Mouse (Mus musculus) brain, embryonic 14.5 days (tissue): ENCODE measurements at regions not wholly inside any gene's neighbourhood (a gene's known extent, or its start where the extent isn't known, plus 50 kb on each side); places are given as distances from the start of the nearest gene placed in this dataset.

Experiments
- CTCF ChIP-seq: fragments of 200-500 bp; IDR thresholded peaks from 2 replicates; pipeline ENCODE4 v1.5.1; 2012; ENCODE audit warnings: inconsistent platforms, mild to moderate bottlenecking, moderate library complexity, borderline replicate concordance; ENCODE audit not compliant: insufficient read depth, insufficient read length; ENCODE audit errors: extremely low read depth
- POLR2A ChIP-seq: fragments of 200-500 bp; IDR thresholded peaks from 2 replicates; pipeline ENCODE4 v1.6.1; 2012; ENCODE audit warnings: mild to moderate bottlenecking, inconsistent platforms, borderline replicate concordance; ENCODE audit not compliant: poor library complexity, insufficient read depth, insufficient read length, severe bottlenecking; ENCODE audit errors: extremely low read depth

DNA sequence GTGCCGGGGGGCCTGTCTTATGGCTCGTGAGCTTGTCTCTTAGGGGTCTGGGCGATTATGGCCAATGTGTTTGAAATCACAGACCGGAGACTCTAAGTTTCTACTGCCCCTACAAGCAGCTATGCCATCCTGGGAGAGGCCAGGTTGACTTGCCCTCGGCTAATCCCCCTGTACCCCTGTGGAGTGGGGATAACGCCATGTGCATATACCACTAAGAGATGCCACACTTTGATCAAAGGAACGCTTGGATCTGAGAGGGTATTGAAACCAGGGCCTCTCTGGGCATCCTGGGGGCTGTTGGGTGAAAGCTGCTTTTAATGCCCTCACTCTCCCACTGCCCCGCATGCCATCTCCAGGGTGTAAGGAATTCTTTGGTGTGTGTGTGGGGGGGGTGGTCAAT lies 88.2 kb upstream of the Stx16 start:
- TF ChIP-seq POLR2A (no peak), CTCF (no peak)
